Mouse (Mus musculus) heart, postnatal 0 days (tissue): ENCODE results near the gene Arhgap45.

Source experiments
- CTCF ChIP-seq: IDR thresholded peaks from 2 replicates; pipeline ENCODE4 v1.5.1; 2016; ENCODE audit warnings: antibody characterized with exemption, control low read depth, low read depth
- EP300 ChIP-seq: IDR thresholded peaks from 2 replicates; pipeline ENCODE4 v1.6.1; 2016; ENCODE audit warnings: antibody characterized with exemption, low read depth

- TF ChIP-seq CTCF (no peak), EP300 (peak; percentile 63)
These were observed 30.9 kb upstream of the Arhgap45 start for GRCm38 (mm10) chr10:79985334-79986231.
